Mouse (Mus musculus): ENCODE measurements around the gene Gli1. TPM values are rescaled to one million over a fixed set of nuclear protein-coding genes. Genes with fewer than 3 reads are reported as not detected.

Gene Gli1
- total RNA-seq (2023): under 1 TPM in 1 of 2 experiments, not detected in 1; 0.66 TPM

DNA sequence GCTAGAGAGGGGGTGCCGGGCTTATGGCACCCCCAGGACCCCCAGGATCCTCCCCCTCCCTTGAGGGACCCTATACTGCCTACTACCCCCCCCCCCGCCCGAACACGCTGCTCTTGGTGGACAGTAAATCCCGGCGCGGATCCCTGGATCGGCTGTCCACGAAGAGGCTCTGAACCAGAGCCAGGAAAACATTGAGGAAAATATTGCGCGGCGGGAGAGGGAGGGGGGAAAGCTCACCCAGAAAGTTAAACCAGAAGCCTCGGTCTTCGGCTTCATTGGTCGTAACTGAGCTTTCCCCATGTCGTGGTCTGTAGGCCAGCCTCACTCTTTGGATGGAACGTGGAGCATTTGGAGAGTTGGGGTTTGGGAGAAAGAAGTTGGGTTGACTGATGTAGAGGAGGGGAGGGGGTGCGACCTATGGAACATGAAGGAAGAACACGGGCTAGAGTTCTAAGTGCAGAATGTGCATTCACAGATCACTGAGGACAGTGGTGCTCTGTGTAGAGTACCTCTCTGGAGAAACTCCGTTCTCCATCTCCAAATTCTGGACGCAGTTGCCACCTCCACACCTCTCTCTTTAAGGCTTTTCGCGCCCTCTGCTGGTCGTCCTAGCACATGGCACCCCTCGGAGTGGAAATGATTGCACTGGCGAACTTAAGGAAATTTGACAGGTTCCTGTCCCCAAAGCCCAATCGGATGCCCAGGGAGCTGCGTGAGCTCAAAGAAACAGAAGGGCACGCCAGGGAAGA, at the start of gene Gli1:
TSS of gene Gli1 (minus strand) at position 84 of the 749 bp plus-strand sequence.

GRCm38 (mm10) chr10:127380251-127380691, 38.5 kb upstream of the Gli1 start, which contains the start of gene R3hdm2:
Gene R3hdm2 (plus strand): TSS chr10:127380327.

DNA sequence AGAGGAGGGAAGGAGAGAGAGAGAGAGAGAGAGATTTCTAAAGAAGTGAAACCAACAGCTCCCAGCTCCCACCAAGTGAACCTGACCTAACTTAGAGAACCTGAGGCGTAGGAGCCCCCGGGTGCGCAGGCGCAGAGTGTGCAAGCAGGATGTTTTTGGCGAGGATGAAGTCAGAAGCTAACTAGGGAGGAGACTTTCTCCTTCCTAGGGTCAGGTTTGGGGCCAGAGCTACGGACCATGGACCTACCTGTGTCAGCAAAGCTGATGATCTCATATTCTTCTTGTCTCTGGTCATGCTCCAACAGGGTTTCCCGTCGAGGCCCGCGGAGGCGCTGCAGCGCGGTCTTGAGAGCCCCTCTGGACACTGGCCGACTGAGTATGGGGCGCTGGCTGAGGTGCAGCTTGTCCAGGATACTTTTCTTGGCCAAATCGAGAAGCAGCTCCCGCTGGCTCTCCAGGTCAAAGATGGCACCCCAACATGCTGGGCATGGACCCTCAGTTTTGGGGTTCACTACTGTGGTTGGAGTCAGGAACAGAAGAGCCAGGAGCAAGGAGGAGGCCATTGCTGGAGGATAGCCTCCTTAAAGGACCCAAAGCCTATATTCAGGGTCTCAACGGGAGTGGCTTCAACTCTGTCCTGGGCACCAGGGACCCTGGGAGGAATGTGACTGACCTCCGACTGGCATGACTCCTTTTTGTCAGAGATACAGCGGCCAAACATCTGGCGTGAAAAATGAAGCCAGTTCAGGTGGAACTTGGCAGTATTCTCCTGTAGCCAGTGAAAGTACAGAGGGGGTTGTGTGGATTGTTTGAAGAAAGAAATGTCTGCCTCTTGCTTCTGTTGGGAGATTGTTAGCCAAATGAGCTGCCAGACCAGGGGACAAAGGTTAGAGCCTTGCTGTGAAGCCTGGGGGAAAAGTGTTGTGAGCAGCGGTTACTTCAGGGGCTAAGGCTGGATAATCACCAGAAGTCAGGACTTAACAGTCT, 28.4 kb upstream of the Gli1 start, which contains the start of gene Inhbc:
TSS of gene Inhbc (minus strand) at position 598 of the 987 bp plus-strand sequence.

DNA sequence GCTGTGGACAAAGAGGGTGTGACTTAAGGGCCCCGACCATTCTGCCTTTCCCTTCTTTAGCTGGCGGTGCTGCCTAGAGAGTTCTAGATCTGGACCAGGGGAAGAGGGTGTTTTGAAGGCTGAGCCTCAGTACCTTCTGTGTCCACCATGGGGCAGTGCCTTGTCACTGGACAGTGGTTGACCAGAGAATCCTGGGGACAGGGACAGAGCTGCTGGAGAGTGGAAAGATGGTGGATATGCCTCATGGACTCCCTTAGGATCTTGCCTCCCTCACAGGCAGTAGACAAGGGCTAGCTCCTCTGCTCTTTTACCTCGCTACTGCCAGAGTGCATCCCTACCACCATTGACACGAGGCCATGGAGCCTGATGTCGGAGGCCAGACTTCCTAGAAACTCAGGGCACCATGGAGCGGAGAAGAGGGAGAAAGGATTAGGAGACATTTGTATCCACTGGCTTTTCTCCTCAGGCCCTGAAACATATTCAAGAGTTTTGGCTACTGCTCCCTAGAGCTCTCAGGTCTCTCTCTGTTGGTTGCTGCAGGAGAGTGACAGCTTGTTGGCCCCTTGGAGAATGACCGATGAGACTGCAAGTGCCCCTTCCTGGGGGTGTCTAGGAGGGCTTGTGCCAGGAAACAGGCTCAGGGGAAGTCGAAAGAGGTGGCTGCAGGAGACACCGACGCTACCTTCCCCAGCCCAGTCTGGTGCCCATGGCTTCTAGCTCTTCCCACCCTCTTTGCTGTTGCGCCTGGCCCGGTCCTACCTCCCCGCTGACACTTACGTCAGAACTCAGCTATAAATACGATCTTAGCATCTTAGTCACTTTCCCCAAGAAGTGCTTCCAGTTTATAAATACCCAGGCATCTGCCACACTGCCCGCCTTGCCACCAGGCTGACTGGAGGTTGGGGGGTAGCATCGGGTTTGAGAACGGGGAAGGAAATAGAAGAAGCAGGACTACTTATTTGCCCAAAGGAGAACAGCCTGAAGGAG, 12.4 kb upstream of the Gli1 start, which contains the start of gene Inhbe:
TSS of gene Inhbe (minus strand) at position 503 of the 987 bp plus-strand sequence.

GRCm38 (mm10) chr10:127321621-127322020, 20.2 kb downstream of the Gli1 start, which contains the start of gene Arhgap9:
Gene Arhgap9 (plus strand): TSS chr10:127321964.

DNA sequence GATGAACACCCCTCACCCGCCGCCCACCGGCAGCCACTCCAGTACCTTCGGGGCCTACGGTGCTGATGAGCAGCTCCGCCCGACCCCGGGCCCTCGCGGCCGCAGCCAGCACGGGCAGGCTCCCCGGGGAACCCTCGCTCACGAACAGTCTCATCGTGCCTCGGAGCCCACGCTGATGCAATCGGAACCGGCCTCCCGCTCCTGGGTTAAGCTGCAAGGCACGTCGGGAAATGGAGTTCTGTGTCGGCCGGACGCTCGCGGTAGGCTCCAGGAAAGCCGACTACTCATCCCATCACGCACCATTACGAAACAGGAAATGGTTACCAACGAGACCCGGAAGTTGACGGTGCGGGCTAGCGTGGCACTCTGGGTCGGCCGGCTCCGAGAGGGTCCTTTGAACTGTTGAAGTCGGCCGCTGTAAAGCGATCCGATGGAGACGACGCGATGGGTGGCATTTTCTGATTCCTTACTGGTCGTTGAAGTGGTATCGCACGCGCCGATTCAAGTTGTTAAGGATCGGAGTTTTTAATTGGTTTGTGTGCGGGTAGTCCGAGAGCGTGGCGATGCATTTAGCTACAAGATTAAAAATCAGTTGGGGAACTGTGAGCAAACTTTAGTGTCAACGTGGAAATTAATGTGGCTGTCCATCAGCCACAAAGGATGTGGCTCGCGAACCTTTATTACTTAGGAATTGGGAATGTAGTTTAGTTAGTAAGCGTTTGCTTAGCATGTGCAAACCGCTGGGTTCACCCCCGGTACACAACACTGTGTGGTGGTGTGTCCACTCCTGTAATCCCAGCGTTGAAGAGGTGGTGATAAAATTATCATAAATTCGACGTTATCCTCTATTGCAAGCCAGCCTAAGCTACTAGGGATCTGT, 30.1 kb downstream of the Gli1 start, which contains the start of gene Mars:
TSS of gene Mars (minus strand) at position 311 of the 880 bp plus-strand sequence.

DNA sequence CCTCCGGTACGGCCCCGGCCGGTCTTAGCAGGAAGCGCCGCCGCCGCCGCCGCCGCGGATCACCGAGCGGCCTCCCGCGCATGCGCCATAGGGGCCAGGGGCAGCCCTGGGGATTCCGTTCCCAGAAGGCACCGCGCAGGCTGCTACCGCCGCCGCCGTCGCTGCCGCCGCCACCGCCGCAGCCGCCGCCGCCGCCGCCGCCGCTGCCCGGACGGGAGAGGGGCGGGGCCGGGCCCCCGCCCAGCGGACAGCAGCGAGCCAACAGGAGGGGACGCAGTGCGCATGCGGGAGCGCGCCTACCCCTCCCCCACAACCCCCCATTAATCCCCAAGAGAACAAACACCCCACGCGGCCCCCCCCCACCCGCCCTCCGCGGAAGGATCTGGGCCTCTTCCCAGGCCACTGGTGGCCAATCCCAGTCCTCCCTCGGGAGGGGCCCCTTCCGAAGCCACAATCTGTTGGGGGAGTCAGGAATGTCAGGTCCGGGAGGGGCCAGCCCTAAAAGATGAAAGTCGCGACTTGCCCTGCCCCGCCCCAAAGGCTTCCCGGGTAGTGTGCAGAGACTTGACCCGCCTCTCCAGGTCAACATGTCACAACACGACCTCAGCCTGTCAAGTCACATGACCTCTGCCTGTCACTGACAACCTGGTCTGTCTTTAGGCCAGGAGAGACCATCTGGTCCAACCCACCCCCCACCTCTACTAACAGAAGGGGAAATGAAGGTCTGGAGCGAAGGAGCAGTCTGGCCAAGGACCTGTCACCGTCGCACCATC, 52.8 kb downstream of the Gli1 start, which contains the start of gene Mbd6:
TSS of gene Mbd6 (minus strand) at position 219 of the 773 bp plus-strand sequence.

Other genes with a start within 250 kb of the Gli1 start
- 100 to 1,000 TPM; 136 to 140 TPM for gene Os9, start 220.8 kb downstream of the Gli1 start, total RNA-seq (2023)
- gene B4galnt1, start 176.7 kb downstream of the Gli1 start, total RNA-seq (2023): 100 to 1,000 TPM; 257 to 262 TPM
- not detected for gene Slc26a10, start 161.3 kb downstream of the Gli1 start, total RNA-seq (2023)
- gene Arhgef25, start 151.9 kb downstream of the Gli1 start, total RNA-seq (2023): under 1 TPM in 1 of 2 experiments, not detected in 1; 0.55 TPM
- 10 to 100 TPM; 24.6 to 28.6 TPM for gene Dtx3, start 146.2 kb downstream of the Gli1 start, total RNA-seq (2023)
- 10 to 100 TPM; 20.6 to 21.1 TPM for gene Pip4k2c, start 130.4 kb downstream of the Gli1 start, total RNA-seq (2023)
- gene Kif5a, start 78.6 kb downstream of the Gli1 start, total RNA-seq (2023): 1 to 10 TPM; 2.4 to 3.3 TPM
- 100 to 1,000 TPM; 111 to 113 TPM for gene Dctn2, start 75.6 kb downstream of the Gli1 start, total RNA-seq (2023)
- 100 to 1,000 TPM; 116 to 118 TPM for gene Mbd6, start 53.0 kb downstream of the Gli1 start, total RNA-seq (2023)
- gene Mars, start 30.2 kb downstream of the Gli1 start, total RNA-seq (2023): 10 to 100 TPM; 37.6 to 42.2 TPM
- 100 to 1,000 TPM; 216 to 240 TPM for gene Arhgap9, start 20.0 kb downstream of the Gli1 start, total RNA-seq (2023)
- gene Inhbe, start 12.4 kb upstream of the Gli1 start, total RNA-seq (2023): not detected
- gene Inhbc, start 28.5 kb upstream of the Gli1 start, total RNA-seq (2023): not detected
- 100 to 1,000 TPM in 1 of 2 experiments, 10 to 100 TPM in 1; 98.4 to 116 TPM for gene R3hdm2, start 38.4 kb upstream of the Gli1 start, total RNA-seq (2023)
- gene Stac3, start 159.7 kb upstream of the Gli1 start, total RNA-seq (2023): 1 to 10 TPM; 1.0 to 3.7 TPM
- gene Ndufa4l2, start 173.0 kb upstream of the Gli1 start, total RNA-seq (2023): not detected
- 10 to 100 TPM; 12.1 to 12.7 TPM for gene Shmt2, start 180.5 kb upstream of the Gli1 start, total RNA-seq (2023)
- not detected for gene Nxph4, start 192.6 kb upstream of the Gli1 start, total RNA-seq (2023)

All from monocyte, adult 59 days (primary cell).